Mouse (Mus musculus): Measurements from ENCODE around the gene Emp3. TPM values are rescaled to one million over a fixed set of nuclear protein-coding genes. Genes with fewer than 3 reads are reported as not detected.
"Not testable (repeated sequence)": the region's sequence is repeated elsewhere in the genome, so short reads cannot be mapped to it uniquely, and the experiment has no call there.

The Emp3 gene
- total RNA-seq, 2 experiments from 2014 or later: 77.1 to 143 TPM

GRCm38 (mm10) chr7:45916056-45917003 is 4.9 kb downstream of the Emp3 start:
- ATAC-seq (replicated peaks; ENCODE audit: low FRiP score, poor library complexity, severe bottlenecking): peak; percentile 86

GRCm38 (mm10) chr7:45915011-45915410 is 6.2 kb downstream of the Emp3 start:
- no peak for ATAC-seq (replicated peaks; ENCODE audit: low FRiP score, poor library complexity, severe bottlenecking)

GRCm38 (mm10) chr7:45914067-45914466 is 7.1 kb downstream of the Emp3 start:
- no peak for ATAC-seq (replicated peaks; ENCODE audit: low FRiP score, poor library complexity, severe bottlenecking)

- peak; percentile 36; the same call in 1 of the 2 replicates for ATAC-seq (replicated peaks; ENCODE audit: low FRiP score, poor library complexity, severe bottlenecking)
These were observed 12.1 kb downstream of the Emp3 start for GRCm38 (mm10) chr7:45909145-45909544.

- ATAC-seq (replicated peaks; ENCODE audit: low FRiP score, poor library complexity, severe bottlenecking): no peak
These were observed 12.8 kb downstream of the Emp3 start for GRCm38 (mm10) chr7:45908384-45908783.

- ATAC-seq (replicated peaks; ENCODE audit: low FRiP score, poor library complexity, severe bottlenecking): no peak
These were observed 14.6 kb downstream of the Emp3 start for GRCm38 (mm10) chr7:45906622-45907021.

- ATAC-seq (replicated peaks; ENCODE audit: low FRiP score, poor library complexity, severe bottlenecking): no peak
These were observed 18.7 kb downstream of the Emp3 start for GRCm38 (mm10) chr7:45902481-45903002.

GRCm38 (mm10) chr7:45901562-45901961 is 19.6 kb downstream of the Emp3 start:
- no peak for ATAC-seq (replicated peaks; ENCODE audit: low FRiP score, poor library complexity, severe bottlenecking)

- ATAC-seq (replicated peaks; ENCODE audit: low FRiP score, poor library complexity, severe bottlenecking): not testable (repeated sequence)
These were observed 23.1 kb downstream of the Emp3 start for GRCm38 (mm10) chr7:45898125-45898524.

- ATAC-seq (replicated peaks; ENCODE audit: low FRiP score, poor library complexity, severe bottlenecking): peak; percentile 63
These were observed 23.9 kb downstream of the Emp3 start for GRCm38 (mm10) chr7:45897258-45897757.

GRCm38 (mm10) chr7:45896517-45897257 is 24.5 kb downstream of the Emp3 start, which contains the start of the genes Syngr4 and Tmem143:
Gene Syngr4 (minus strand): TSS chr7:45896714.
Gene Tmem143 (plus strand): TSS chr7:45896941.
- ATAC-seq (replicated peaks; ENCODE audit: low FRiP score, poor library complexity, severe bottlenecking): peak; percentile 88

GRCm38 (mm10) chr7:45895931-45896516 is 25.2 kb downstream of the Emp3 start:
- ATAC-seq (replicated peaks; ENCODE audit: low FRiP score, poor library complexity, severe bottlenecking): peak; percentile 13; the same call in 1 of the 2 replicates

- ATAC-seq (replicated peaks; ENCODE audit: low FRiP score, poor library complexity, severe bottlenecking): no peak
These were observed 28.6 kb downstream of the Emp3 start for GRCm38 (mm10) chr7:45892651-45893050.

- ATAC-seq (replicated peaks; ENCODE audit: low FRiP score, poor library complexity, severe bottlenecking): no peak
These were observed 34.0 kb downstream of the Emp3 start for GRCm38 (mm10) chr7:45887246-45887645.

- ATAC-seq (replicated peaks; ENCODE audit: low FRiP score, poor library complexity, severe bottlenecking): no peak
These were observed 40.2 kb downstream of the Emp3 start for GRCm38 (mm10) chr7:45881011-45881410.

- ATAC-seq (replicated peaks; ENCODE audit: low FRiP score, poor library complexity, severe bottlenecking): no peak
These were observed 40.7 kb downstream of the Emp3 start for GRCm38 (mm10) chr7:45880531-45880930.

- ATAC-seq (replicated peaks; ENCODE audit: low FRiP score, poor library complexity, severe bottlenecking): not testable (repeated sequence)
These were observed 42.9 kb downstream of the Emp3 start, which contains the start of gene Grin2d for GRCm38 (mm10) chr7:45878278-45878677. Gene Grin2d (minus strand): TSS chr7:45878378.

GRCm38 (mm10) chr7:45876895-45877294 is 44.3 kb downstream of the Emp3 start:
- ATAC-seq (replicated peaks; ENCODE audit: low FRiP score, poor library complexity, severe bottlenecking): no peak

- peak; percentile 70 for ATAC-seq (replicated peaks; ENCODE audit: low FRiP score, poor library complexity, severe bottlenecking)
These were observed 47.9 kb downstream of the Emp3 start for GRCm38 (mm10) chr7:45873061-45873947.

Data from erythroblast, adult 5-6 weeks (primary cell).